11 mouse cellular contexts compared by ENCODE assay signal in the genomic region with DNA sequence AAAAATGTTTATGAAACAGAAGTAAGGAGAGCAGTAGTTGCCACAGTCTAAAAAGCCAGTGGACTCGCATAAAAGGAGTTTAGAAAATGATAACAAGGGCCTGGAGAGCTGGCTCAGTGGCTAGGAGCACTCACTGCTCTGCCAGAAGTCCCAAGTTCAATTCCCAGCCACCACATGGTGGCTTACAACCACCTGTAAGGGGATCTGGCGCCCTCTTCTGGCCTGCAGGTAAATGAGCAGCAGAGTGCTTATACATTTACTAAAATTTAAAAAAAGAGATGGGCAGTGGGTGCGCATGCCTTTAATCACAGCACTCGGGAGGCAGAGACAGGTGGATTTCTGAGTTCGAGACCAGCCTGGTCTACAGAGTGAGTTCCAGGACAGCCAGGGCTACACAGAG. TPM values are rescaled to one million over a fixed set of nuclear protein-coding genes. Genes with fewer than 3 reads are reported as not detected.
DNase-seq lines count a peak whose midpoint lies in the region; ATAC-seq and TF ChIP-seq lines count a peak whose summit lies in the region.
"Had no signal": no experiment of that assay in that cellular context is flagged by ENCODE, and none has a peak within 500 bp of the region (broad histone marks: within the 10 kb centered on the region; RNA-seq: fewer than 3 reads in every experiment).

No protein-coding gene starts in this region.

- no peak for TF ChIP-seq POLR2A in spleen, adult 2 months (IDR thresholded peaks at IDR 0.05; ENCODE audit: low read depth, low read length)
- no peak for TF ChIP-seq POLR2A in brain, embryonic 14.5 days (IDR thresholded peaks at IDR 0.05; ENCODE audit: borderline replicate concordance, extremely low read depth, insufficient read depth, insufficient read length, poor library complexity, severe bottlenecking)

- DNase-seq in heart, postnatal 4 days = peak; percentile 19
- DNase-seq in spleen, adult 2 months (ENCODE audit: low read depth in 1 of 2, low spot score in 2 of 2) = peak in 1 of 2 experiments; percentile 14
- no peak for DNase-seq in spleen, postnatal 36 days (ENCODE audit: low spot score in 2 of 2)
- DNase-seq in brain, embryonic 14.5 days (ENCODE audit: low read depth) = peak; percentile 17
- peak; percentile 58 for DNase-seq in thymus, postnatal 25 days
- no peak for DNase-seq in frontal cortex, adult 2 months (ENCODE audit: extremely low spot score in 1 of 2, low spot score in 1 of 2)
- no peak for DNase-seq in ovary, adult 18-20 months (ENCODE audit: low spot score)

- no peak overlapping the region for H3K27ac ChIP-seq in heart, embryonic 12.5 days (ENCODE audit: poor library complexity, severe bottlenecking)
- H3K27ac ChIP-seq in spleen, adult 2 months (ENCODE audit: insufficient read depth, low read length) = no peak overlapping the region
- H3K27ac ChIP-seq: midbrain, embryonic 12.5 days had no signal

- H3K27me3 ChIP-seq in heart, embryonic 12.5 days (replicated peaks) = no peaks in the 10 kb centered on the region
- H3K27me3 ChIP-seq in spleen, adult 2 months (ENCODE audit: control insufficient read depth, insufficient read depth, low read length) = no peaks in the 10 kb centered on the region
- H3K27me3 ChIP-seq: midbrain, embryonic 12.5 days had no signal

- H3K36me3 ChIP-seq in heart, embryonic 12.5 days = no peaks in the 10 kb centered on the region
- H3K36me3 ChIP-seq in spleen, adult 2 months (ENCODE audit: control insufficient read depth, insufficient read depth, low read length) = no peaks in the 10 kb centered on the region
- H3K36me3 ChIP-seq: midbrain, embryonic 12.5 days had no signal

- H3K9me3 ChIP-seq in heart, embryonic 12.5 days (replicated peaks) = no peaks in the 10 kb centered on the region; the same call in 1 of the 2 replicates
- H3K9me3 ChIP-seq: midbrain, embryonic 12.5 days had no signal

- TF ChIP-seq CTCF in spleen, adult 2 months (IDR thresholded peaks at IDR 0.05; ENCODE audit: extremely low read depth, insufficient read depth, insufficient read length, insufficient replicate concordance) = peak; percentile 28; the same call in 1 of the 2 replicates
- TF ChIP-seq CTCF in brain, embryonic 14.5 days (IDR thresholded peaks at IDR 0.05; ENCODE audit: borderline replicate concordance, extremely low read depth, insufficient read depth, insufficient read length) = peak; percentile 28; the same call in 1 of the 2 replicates

- H3K4me1 ChIP-seq in heart, embryonic 12.5 days (replicated peaks) = no peaks in the 10 kb centered on the region
- H3K4me1 ChIP-seq in spleen, adult 2 months (ENCODE audit: control insufficient read depth, insufficient read depth, insufficient read length) = no peaks in the 10 kb centered on the region
- H3K4me1 ChIP-seq: midbrain, embryonic 12.5 days had no signal

- WGBS in heart, embryonic 12.5 days = 61% methylated on average over 5 of the region's 5 CpGs
- WGBS in spleen, adult 2 months = 78% methylated on average over 5 of the region's 5 CpGs

- no peak overlapping the region for H3K9ac ChIP-seq in heart, embryonic 12.5 days
- H3K9ac ChIP-seq: midbrain, embryonic 12.5 days had no signal

- H3K4me3 ChIP-seq in heart, embryonic 12.5 days = no peak overlapping the region
- H3K4me3 ChIP-seq in spleen, adult 2 months (ENCODE audit: extremely low read depth, insufficient read depth, insufficient read length) = no peak overlapping the region
- H3K4me3 ChIP-seq: midbrain, embryonic 12.5 days had no signal

- no peak for ATAC-seq in heart, embryonic 12.5 days (ENCODE audit: insufficient number of reproducible peaks, low FRiP score)

- no peak overlapping the region for H3K4me2 ChIP-seq in heart, embryonic 12.5 days
- H3K4me2 ChIP-seq: midbrain, embryonic 12.5 days had no signal

RNA-seq across cellular contexts. Expression of gene Cga, which starts 11.8 kb away (rescaled TPM):
- not detected for total RNA-seq in heart, postnatal 4 days (2021)
- not detected in 2 replicates for polyA plus RNA-seq in heart, embryonic 12.5 days (2016; fragmentation: Nextera tagmentation; extraction: Ambion mirVana)
- polyA plus RNA-seq in spleen, adult 2 months (2012; rRNA removed) = not detected in 2 replicates
- 0.11 TPM in 1 of 2 replicates, not detected in the other for polyA plus RNA-seq in brain, embryonic 14.5 days (2012; rRNA removed)
- polyA plus RNA-seq in frontal cortex, adult 2 months (2012; rRNA removed) = not detected in 2 replicates
- total RNA-seq: gastrocnemius, postnatal 4 days had no signal
- polyA plus RNA-seq: large intestine, adult 2 months; midbrain, embryonic 12.5 days had no signal

RNA-seq across cellular contexts. Expression of gene Zfp292, which starts 22.6 kb away (rescaled TPM):
- total RNA-seq in heart, postnatal 4 days (2021) = 10 to 100 TPM; 23.4 to 24.6 TPM
- polyA plus RNA-seq in heart, embryonic 12.5 days (2016; fragmentation: Nextera tagmentation; extraction: Ambion mirVana) = 18.6 and 19.8 TPM in 2 replicates
- polyA plus RNA-seq in spleen, adult 2 months (2012; rRNA removed) = 2.0 and 2.1 TPM in 2 replicates
- 16.2 and 23.1 TPM in 2 replicates for polyA plus RNA-seq in brain, embryonic 14.5 days (2012; rRNA removed)
- polyA plus RNA-seq in frontal cortex, adult 2 months (2012; rRNA removed) = 9.2 and 9.3 TPM in 2 replicates

Comparison
In these comparisons a context has a peak if more than half of its experiments do, and no peak if none do; other contexts are left out.
1. DNase-seq: peak in heart, postnatal 4 days (single experiment), brain, embryonic 14.5 days (single experiment) and thymus, postnatal 25 days (single experiment); none in spleen, postnatal 36 days (0 of 2), frontal cortex, adult 2 months (0 of 2) and ovary, adult 18-20 months (single experiment).